Mouse (Mus musculus): ENCODE results near the gene Spg21. TPM values are rescaled to one million over a fixed set of nuclear protein-coding genes. Genes with fewer than 3 reads are reported as not detected.

Gene Spg21
- polyA plus RNA-seq, 1 experiment from 2014 or later, result 138 TPM

DNA sequence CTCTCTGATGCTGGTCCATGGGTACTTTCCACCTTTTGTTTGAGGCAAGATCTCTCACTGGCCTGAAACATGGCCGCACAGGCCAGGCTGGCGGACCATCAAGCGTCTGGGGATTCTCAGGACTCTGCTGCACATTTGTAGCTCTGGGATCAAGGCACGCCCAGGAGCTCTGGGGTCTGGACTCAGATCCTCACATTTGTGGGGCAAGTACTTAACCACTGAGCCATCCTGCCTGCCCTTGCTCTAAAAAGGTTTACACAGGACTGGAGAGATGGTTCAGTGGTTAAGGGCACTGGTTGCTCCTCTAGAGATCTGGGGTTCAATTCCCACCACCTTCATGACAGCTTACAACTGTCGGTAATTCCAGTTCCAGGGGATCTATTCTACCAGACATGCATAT, 29.8 kb upstream of the Spg21 start:
- Histone ChIP-seq H3K4me2 (ENCODE audit: low read length) (no peak overlapping the region), H3K9ac (replicated peaks; ENCODE audit: low read depth, low read length) (no peak overlapping the region), H3K4me3 (replicated peaks; ENCODE audit: low read length) (no peak overlapping the region), H3K36me3 (ENCODE audit: control insufficient read depth, insufficient read depth) (no peaks in the 10 kb centered on the region), H3K4me1 (replicated peaks; ENCODE audit: control insufficient read depth, insufficient read depth, low read length) (no peaks in the 10 kb centered on the region), H3K27me3 (replicated peaks; ENCODE audit: control insufficient read depth, insufficient read depth, low read length) (no peaks in the 10 kb centered on the region), H3K9me3 (ENCODE audit: control insufficient read depth, low read length) (no peaks in the 10 kb centered on the region), H3K27ac (ENCODE audit: low read length) (no peak overlapping the region)
- 92% methylated on average over 5 of the region's 5 CpGs for WGBS
- no peak for ATAC-seq

DNA sequence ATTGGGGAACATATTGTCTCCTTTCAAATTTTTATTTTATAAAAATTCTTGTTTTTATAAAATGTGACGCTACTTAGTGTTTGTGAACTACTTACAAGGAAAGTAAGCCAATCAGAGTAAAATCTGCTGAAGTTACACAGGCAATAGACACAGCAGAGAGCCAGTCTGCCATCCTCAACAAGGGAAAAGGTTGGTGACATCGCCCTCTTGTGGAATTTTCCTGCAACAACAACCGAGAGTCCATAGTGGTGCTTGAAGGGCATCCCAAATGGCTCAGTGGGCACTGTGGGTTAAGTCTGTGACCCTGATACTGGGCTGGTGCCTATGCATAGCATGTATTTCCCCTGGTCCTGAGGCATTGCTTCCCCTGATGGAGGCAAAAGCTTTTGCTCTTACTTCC, 28.5 kb upstream of the Spg21 start:
- no peak overlapping the region for H3K4me3 ChIP-seq (replicated peaks; ENCODE audit: low read length)
- no peak overlapping the region for H3K4me2 ChIP-seq (ENCODE audit: low read length)
- H3K4me1 ChIP-seq (replicated peaks; ENCODE audit: control insufficient read depth, insufficient read depth, low read length), result peaks cover 5% of the 10 kb centered on the region
- no peak overlapping the region for H3K27ac ChIP-seq (ENCODE audit: low read length)
- no peaks in the 10 kb centered on the region for H3K27me3 ChIP-seq (replicated peaks; ENCODE audit: control insufficient read depth, insufficient read depth, low read length)
- H3K9ac ChIP-seq (replicated peaks; ENCODE audit: low read depth, low read length), result no peak overlapping the region
- WGBS, result 3% methylated on average over 3 of the region's 3 CpGs
- peak; percentile 54 for ATAC-seq
- no peaks in the 10 kb centered on the region for H3K9me3 ChIP-seq (ENCODE audit: control insufficient read depth, low read length)
- no peaks in the 10 kb centered on the region for H3K36me3 ChIP-seq (ENCODE audit: control insufficient read depth, insufficient read depth)

DNA sequence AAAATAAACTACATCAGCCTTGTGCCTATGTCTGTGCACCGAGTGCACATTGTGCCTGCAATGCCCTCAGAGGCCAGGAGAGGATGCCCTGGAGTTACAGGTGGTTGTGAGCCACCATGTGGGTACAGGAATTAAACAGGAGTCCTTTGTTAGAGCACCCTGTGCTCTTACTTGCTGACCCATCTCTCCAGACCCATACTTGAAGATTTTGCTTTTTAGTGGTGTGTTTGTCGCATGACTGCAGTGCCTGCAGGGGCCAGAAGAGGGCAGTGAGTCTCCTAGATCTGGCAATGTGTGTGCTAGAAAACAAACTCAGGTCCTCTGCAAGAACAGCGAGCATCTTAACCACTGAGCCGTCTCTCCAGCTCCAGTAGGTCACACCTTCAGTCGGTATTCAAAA, 26.6 kb upstream of the Spg21 start:
- Histone ChIP-seq H3K4me1 (replicated peaks; ENCODE audit: control insufficient read depth, insufficient read depth, low read length) (peaks cover 9% of the 10 kb centered on the region), H3K27me3 (replicated peaks; ENCODE audit: control insufficient read depth, insufficient read depth, low read length) (no peaks in the 10 kb centered on the region), H3K27ac (ENCODE audit: low read length) (no peak overlapping the region), H3K4me2 (ENCODE audit: low read length) (no peak overlapping the region), H3K9ac (replicated peaks; ENCODE audit: low read depth, low read length) (no peak overlapping the region), H3K36me3 (ENCODE audit: control insufficient read depth, insufficient read depth) (no peaks in the 10 kb centered on the region), H3K9me3 (ENCODE audit: control insufficient read depth, low read length) (no peaks in the 10 kb centered on the region), H3K4me3 (replicated peaks; ENCODE audit: low read length) (no peak overlapping the region)
- ATAC-seq, result no peak
- WGBS, result 64% methylated on average over 5 of the region's 5 CpGs

DNA sequence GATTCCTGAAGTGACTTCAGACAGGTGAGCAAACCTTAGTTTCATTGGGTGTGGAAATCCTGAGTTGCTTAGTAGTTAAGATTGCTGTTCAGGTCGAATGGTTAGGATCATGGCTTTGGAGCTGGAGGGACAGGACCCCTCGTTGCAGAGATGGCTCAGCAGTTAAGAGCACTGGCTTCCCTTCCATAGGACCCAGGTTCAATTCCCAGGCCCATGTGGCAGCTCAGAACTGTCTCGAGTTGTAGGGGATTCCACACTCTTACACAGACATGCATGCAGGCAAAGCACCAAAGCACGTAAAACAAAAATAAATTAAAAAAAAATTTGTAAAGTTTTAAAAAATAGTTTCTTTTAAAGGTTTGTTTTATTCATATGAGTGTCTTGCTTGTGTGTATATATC, 25.5 kb upstream of the Spg21 start:
- Histone ChIP-seq H3K27ac (ENCODE audit: low read length) (no peak overlapping the region), H3K27me3 (replicated peaks; ENCODE audit: control insufficient read depth, insufficient read depth, low read length) (no peaks in the 10 kb centered on the region), H3K4me2 (ENCODE audit: low read length) (no peak overlapping the region), H3K4me3 (replicated peaks; ENCODE audit: low read length) (peak overlapping the region; percentile 98), H3K9ac (replicated peaks; ENCODE audit: low read depth, low read length) (no peak overlapping the region), H3K9me3 (ENCODE audit: control insufficient read depth, low read length) (no peaks in the 10 kb centered on the region), H3K36me3 (ENCODE audit: control insufficient read depth, insufficient read depth) (no peaks in the 10 kb centered on the region), H3K4me1 (replicated peaks; ENCODE audit: control insufficient read depth, insufficient read depth, low read length) (peaks cover 9% of the 10 kb centered on the region)
- WGBS, result 70% methylated on average over 4 of the region's 4 CpGs
- ATAC-seq, result peak; percentile 29; the same call in 1 of the 2 replicates

DNA sequence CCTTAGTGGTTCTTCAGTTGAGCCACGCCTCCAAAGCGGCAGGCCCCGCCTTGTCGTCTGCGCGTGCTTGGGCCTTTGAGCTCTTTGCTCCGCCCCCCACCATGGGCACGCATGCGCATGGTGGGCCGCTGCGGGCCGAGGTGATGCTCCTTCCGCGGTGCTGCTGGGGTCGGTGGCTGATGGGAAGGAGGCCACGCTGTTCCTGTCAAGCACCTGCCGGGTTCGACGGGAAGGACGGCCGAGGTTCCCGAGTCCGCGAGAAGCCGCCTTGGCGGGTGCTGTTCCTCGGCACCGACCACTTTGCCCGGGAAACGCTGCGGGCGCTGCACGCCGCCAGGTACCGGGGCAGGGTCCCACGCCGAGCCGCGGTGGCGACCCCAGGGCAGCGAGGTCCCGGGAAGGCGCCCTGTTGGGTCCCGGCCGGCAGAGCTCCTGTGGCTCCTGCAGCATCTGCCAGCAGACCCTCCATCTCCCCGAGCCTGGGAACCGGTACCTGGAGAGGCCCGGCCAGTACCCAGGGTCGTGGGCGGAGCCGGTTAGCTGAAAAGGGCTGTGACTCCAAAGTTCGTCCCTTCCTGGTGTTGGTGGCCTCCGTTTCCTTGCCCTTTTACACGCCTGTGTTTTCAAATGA, 25.0 kb upstream of the Spg21 start, which contains the start of gene Mtfmt:
Gene Mtfmt, plus strand, starts transcription at position 112 of the 631 bp plus-strand sequence.
- Histone ChIP-seq H3K4me2 (ENCODE audit: low read length) (peak within 1 kb of the TSS; percentile 68), H3K27ac (ENCODE audit: low read length) (peak within 1 kb of the TSS; percentile 50), H3K36me3 (ENCODE audit: control insufficient read depth, insufficient read depth) (peaks cover 5% of the 10 kb centered on the region; the same call in 1 of the 2 replicates), H3K4me3 (replicated peaks; ENCODE audit: low read length) (peak within 1 kb of the TSS; percentile 98), H3K9me3 (ENCODE audit: control insufficient read depth, low read length) (no peaks in the 10 kb centered on the region), H3K9ac (replicated peaks; ENCODE audit: low read depth, low read length) (peak within 1 kb of the TSS; percentile 96), H3K27me3 (replicated peaks; ENCODE audit: control insufficient read depth, insufficient read depth, low read length) (no peaks in the 10 kb centered on the region), H3K4me1 (replicated peaks; ENCODE audit: control insufficient read depth, insufficient read depth, low read length) (peaks cover 9% of the 10 kb centered on the region)
- peak; percentile 94 for ATAC-seq
- under 1% methylated on average over 54 of the region's 54 CpGs for WGBS

DNA sequence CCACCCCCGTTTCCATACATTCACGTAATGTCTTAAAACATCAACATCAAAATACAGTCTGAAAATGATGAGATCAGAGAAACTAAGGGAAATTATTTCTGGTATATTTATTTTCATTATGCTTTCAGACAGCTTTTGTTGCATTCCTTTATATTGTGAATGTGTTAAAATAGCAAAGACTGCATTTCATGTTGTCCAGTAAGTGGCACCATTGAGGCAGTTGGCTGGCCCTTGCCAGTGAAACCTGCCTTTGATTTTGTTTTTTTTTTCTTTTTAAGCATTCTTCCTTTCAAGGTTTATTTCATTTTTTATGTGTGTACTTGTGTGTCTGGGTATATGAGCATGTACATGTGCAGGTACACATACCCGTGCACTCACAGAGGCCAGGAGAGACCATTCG, 16.1 kb upstream of the Spg21 start:
- Histone ChIP-seq H3K36me3 (ENCODE audit: control insufficient read depth, insufficient read depth) (peaks cover 29% of the 10 kb centered on the region), H3K27ac (ENCODE audit: low read length) (no peak overlapping the region)
- ATAC-seq, result no peak

DNA sequence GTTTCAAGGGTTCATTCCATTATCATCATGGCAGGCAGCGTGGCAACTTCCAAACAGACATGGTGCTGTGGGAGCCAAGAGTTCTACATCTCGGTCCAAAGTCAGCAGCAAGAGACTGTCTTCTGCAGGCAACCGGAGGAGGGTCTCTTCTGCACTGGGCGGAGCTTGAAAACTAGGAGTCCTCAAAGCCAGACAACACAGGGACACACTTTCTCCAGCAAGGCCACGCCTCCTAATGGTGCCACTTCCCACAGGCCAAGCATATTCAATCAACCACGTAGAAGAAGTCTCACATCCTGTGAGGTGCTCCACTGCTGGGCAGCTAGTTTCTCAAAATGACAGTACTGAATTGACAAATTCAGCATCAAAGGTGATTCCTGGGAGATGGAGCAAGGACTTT, 12.8 kb upstream of the Spg21 start:
- no peak overlapping the region for H3K4me3 ChIP-seq (replicated peaks; ENCODE audit: low read length)
- H3K36me3 ChIP-seq (ENCODE audit: control insufficient read depth, insufficient read depth), result peaks cover 33% of the 10 kb centered on the region
- H3K27me3 ChIP-seq (replicated peaks; ENCODE audit: control insufficient read depth, insufficient read depth, low read length), result no peaks in the 10 kb centered on the region
- H3K9me3 ChIP-seq (ENCODE audit: control insufficient read depth, low read length), result no peaks in the 10 kb centered on the region
- 89% methylated on average over 6 of the region's 6 CpGs for WGBS
- no peaks in the 10 kb centered on the region for H3K4me1 ChIP-seq (replicated peaks; ENCODE audit: control insufficient read depth, insufficient read depth, low read length)
- ATAC-seq, result no peak
- no peak overlapping the region for H3K9ac ChIP-seq (replicated peaks; ENCODE audit: low read depth, low read length)
- no peak overlapping the region for H3K27ac ChIP-seq (ENCODE audit: low read length)
- H3K4me2 ChIP-seq (ENCODE audit: low read length), result no peak overlapping the region

More for the DNA sequence above, 16.1 kb upstream of the Spg21 start:
- no peaks in the 10 kb centered on the region for H3K9me3 ChIP-seq (ENCODE audit: control insufficient read depth, low read length)
- H3K4me2 ChIP-seq (ENCODE audit: low read length), result no peak overlapping the region
- H3K4me1 ChIP-seq (replicated peaks; ENCODE audit: control insufficient read depth, insufficient read depth, low read length), result no peaks in the 10 kb centered on the region
- 92% methylated on average over 4 of the region's 4 CpGs for WGBS
- H3K27me3 ChIP-seq (replicated peaks; ENCODE audit: control insufficient read depth, insufficient read depth, low read length), result no peaks in the 10 kb centered on the region
- no peak overlapping the region for H3K9ac ChIP-seq (replicated peaks; ENCODE audit: low read depth, low read length)
- no peak overlapping the region for H3K4me3 ChIP-seq (replicated peaks; ENCODE audit: low read length)

DNA sequence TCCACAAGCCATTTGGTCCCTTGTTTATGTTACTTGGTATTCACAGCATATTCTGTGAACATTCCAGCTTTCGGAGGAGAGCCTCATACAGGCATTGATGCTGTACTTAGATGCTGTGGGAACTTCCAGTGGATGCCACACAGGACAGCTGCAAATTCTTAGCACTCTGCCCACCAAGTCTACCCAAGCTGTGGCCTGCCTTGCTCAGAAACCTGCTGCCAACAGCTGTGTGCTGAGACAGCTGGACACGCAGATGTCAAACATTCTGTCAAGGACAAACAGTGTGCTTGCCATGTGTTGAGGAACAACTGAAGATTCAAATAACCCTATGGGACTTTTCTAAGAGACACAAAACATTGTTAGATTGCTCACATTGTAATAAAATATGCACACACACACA, 1.8 kb upstream of the Spg21 start:
- ATAC-seq, result no peak
- H3K27me3 ChIP-seq (replicated peaks; ENCODE audit: control insufficient read depth, insufficient read depth, low read length), result no peaks in the 10 kb centered on the region
- H3K36me3 ChIP-seq (ENCODE audit: control insufficient read depth, insufficient read depth), result no peaks in the 10 kb centered on the region
- no peak overlapping the region for H3K4me3 ChIP-seq (replicated peaks; ENCODE audit: low read length)
- no peak overlapping the region for H3K9ac ChIP-seq (replicated peaks; ENCODE audit: low read depth, low read length)
- WGBS, result 86% methylated on average over 2 of the region's 2 CpGs
- H3K27ac ChIP-seq (ENCODE audit: low read length), result no peak overlapping the region
- peaks cover 22% of the 10 kb centered on the region for H3K4me1 ChIP-seq (replicated peaks; ENCODE audit: control insufficient read depth, insufficient read depth, low read length)
- no peaks in the 10 kb centered on the region for H3K9me3 ChIP-seq (ENCODE audit: control insufficient read depth, low read length)
- H3K4me2 ChIP-seq (ENCODE audit: low read length), result no peak overlapping the region

DNA sequence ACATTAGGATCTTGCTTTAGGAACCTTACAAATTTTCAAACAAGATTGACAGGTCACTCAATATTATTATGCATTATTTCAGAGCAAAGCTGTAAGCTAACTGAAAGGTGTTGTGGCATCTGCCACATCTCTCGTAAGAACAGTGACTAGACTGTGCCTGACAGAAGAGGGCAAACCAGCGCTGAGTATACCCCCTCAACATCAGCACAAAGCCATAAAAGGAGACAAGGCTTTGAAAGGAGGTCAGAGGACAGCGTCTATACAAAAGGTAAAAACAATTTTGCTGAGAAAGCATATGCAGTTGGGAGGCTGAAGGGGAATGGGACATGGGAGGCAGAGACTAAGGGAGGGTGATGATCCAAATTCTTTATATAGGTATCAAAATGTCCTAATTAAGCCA, 549 bp upstream of the Spg21 start:
- WGBS, result 37% methylated on average over 3 of the region's 3 CpGs
- H3K4me2 ChIP-seq (ENCODE audit: low read length), result peak overlapping the region; percentile 63
- H3K4me1 ChIP-seq (replicated peaks; ENCODE audit: control insufficient read depth, insufficient read depth, low read length), result peaks cover 22% of the 10 kb centered on the region
- H3K9ac ChIP-seq (replicated peaks; ENCODE audit: low read depth, low read length), result no peak overlapping the region
- ATAC-seq, result 0 out of 2 replicates have a peak, but pooled peaks have one; percentile 13
- H3K36me3 ChIP-seq (ENCODE audit: control insufficient read depth, insufficient read depth), result peaks cover 2% of the 10 kb centered on the region; the same call in 1 of the 2 replicates
- no peaks in the 10 kb centered on the region for H3K27me3 ChIP-seq (replicated peaks; ENCODE audit: control insufficient read depth, insufficient read depth, low read length)
- peak overlapping the region; percentile 58 for H3K4me3 ChIP-seq (replicated peaks; ENCODE audit: low read length)
- no peaks in the 10 kb centered on the region for H3K9me3 ChIP-seq (ENCODE audit: control insufficient read depth, low read length)
- H3K27ac ChIP-seq (ENCODE audit: low read length), result peak overlapping the region; percentile 72

DNA sequence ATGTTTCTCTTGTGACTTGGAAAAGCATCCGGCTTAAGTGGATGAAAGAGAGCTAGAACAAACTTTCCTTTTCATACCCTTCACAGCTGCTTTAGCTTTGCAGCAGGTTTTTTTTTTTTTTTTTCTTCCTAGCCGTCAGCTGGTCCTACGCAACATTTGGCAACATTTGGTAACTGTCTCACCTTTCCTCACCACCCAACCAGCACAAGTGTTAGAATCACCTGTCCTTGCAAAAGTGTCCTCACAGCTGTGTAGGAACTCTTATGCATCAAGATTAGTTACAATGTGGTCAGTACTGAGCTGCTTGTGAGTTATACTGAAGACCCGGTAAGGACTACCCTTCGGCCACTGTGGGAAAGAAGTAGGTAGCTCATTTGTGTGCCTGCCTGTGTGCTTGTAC, 1.8 kb downstream of the Spg21 start:
- Histone ChIP-seq H3K27me3 (replicated peaks; ENCODE audit: control insufficient read depth, insufficient read depth, low read length) (no peaks in the 10 kb centered on the region), H3K27ac (ENCODE audit: low read length) (no peak overlapping the region), H3K9ac (replicated peaks; ENCODE audit: low read depth, low read length) (no peak overlapping the region), H3K4me3 (replicated peaks; ENCODE audit: low read length) (no peak overlapping the region), H3K4me2 (ENCODE audit: low read length) (no peak overlapping the region), H3K36me3 (ENCODE audit: control insufficient read depth, insufficient read depth) (peaks cover 8% of the 10 kb centered on the region), H3K9me3 (ENCODE audit: control insufficient read depth, low read length) (no peaks in the 10 kb centered on the region), H3K4me1 (replicated peaks; ENCODE audit: control insufficient read depth, insufficient read depth, low read length) (peaks cover 22% of the 10 kb centered on the region)
- WGBS, result 77% methylated on average over 5 of the region's 5 CpGs
- no peak for ATAC-seq
